Mouse (Mus musculus) thymus, postnatal 0 days (tissue): ENCODE data around the gene Tgfa. TPM values are rescaled to one million over a fixed set of nuclear protein-coding genes. Genes with fewer than 3 reads are reported as not detected.

ENCODE experiments used
- DNase-seq: peaks from one replicate; pipeline ENCODE4 v3.0.0-alpha.2; 2015; ENCODE audit warnings: low spot score
- polyA plus RNA-seq: library from polyadenylated mRNA; unstranded; fragments of >200 nt; fragmentation: Nextera tagmentation; extraction: Ambion mirVana; gene quantifications from 2 replicates; pipeline ENCODE4 v1.2.1, GENCODE M21; 2015

Tgfa gene
- polyA plus RNA-seq, 1 experiment from 2014 or later = 0.40 TPM

DNA sequence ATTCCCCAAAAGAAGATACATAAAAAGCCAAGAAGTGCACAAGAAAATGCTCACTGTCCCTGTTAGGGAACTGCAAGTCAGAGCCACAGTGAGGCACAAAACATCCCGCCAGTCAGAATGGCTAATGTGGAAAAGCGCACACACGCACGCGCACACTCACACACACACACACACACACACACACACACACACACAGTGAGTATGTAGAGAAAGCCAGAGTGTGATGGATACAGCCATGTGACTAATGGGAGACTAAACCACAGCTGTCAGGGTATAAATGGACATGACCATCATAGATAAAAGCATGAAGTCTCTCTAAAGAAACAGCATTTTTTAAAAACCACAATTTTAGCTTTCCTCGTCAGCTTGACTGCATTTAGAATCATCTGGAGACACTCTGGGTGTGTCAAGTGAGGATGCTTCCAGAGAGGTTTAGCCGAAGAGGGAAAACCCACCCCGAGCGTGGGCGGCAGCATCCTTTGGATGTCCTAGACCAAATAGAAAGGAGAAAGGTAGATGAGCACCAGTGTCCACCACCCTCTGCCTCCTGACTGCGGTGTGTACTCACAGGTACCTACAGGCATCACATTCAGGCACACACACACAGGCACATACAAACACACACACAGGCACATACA, 86.7 kb downstream of the Tgfa start:
- DNase-seq = no peak

DNA sequence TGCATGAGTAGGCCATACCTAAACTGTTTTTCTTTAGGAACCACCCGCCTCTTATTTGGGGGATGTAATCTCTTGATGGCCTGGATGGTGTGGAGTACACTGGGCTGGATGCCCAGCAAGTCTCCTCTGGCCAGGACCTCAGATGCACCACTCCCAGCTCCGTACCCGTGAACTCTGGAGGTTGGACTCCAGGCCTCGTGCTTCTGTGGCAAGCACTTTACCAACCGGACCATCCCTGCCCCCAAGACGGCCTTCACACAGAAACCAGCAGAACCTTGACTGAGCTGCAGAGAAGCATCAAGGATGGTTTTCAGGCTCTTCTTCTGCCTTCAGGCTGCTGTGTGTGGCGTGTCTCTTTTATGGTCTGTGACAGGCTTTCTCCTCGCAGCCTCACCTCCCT, 98.3 kb downstream of the Tgfa start:
- no peak for DNase-seq

DNA sequence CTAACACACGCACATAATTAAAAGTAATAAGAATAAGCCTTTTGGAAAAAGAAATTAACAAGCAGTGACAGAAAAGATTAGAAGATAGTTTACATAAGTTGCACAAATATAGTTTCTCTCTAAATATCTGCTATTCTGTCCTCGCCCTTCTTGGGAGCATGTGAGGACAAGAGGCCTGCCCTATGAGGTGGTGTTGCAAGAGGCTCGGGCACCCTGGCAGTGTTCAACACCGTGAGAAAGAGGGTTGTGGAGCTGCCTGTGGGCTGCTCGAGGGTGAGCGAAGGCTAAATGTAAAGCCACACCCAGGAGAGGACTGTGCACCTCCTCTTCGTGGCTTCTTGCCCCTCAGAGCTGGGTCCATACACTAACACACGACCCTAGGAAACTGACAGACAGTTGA, 100.4 kb downstream of the Tgfa start:
- DNase-seq = no peak

DNA sequence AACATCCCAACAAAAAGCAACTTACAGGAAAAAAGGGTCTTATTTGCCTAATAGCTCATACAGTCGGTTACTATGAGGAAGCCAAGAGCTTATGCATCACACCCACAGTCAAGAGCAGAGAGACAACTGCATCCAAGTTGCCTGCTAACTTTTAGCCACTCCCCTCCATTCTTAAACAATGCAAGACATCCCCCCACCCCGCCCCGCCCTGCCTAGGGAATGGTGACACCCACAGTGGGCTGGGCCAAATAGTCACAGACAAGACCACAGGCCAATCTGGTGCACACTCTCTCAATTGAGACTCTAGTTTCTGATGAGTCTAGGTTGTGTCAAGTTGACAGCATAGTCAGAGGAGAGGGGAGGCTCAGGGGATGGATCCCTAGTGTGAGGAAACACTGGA, 101.1 kb downstream of the Tgfa start:
- no peak for DNase-seq

DNA sequence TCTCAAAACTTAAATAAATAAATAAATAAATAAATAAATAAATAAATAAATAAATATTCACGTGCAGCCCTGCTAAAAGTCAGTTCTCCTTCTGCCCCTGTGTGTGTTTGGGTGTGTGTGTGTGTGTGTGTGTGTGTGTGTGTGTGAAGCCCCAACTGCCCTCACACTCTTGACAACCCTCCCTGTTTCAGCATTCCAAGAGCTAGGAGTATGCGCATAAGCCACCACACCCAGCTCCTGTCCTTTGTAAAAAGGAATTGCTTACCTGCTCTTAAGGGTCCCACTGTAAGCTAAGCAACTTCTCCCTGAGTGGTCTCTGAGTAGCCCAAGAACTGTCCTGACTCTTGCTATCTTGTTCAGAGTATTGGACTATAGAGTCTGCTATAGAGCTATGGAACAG, 101.9 kb downstream of the Tgfa start:
- no peak for DNase-seq

DNA sequence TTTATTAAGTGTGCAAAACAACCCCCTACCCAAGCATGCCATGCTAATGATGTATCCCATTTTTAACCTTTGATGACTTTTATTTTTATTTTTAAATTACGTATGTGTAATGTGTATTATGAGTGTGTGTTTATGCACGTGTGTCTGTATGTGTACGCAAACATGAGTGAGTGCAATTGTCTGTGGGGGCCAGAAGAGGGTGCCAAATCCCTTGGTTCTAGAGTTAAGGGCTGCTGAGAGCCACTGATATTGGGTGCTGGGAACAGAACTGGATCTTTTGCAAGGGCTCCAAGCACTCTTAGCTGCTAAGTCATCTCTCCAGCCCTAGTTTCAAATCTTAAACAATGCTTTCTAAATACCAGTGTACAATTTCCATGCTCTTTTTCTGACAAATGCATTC, 103.9 kb downstream of the Tgfa start:
- no peak for DNase-seq

DNA sequence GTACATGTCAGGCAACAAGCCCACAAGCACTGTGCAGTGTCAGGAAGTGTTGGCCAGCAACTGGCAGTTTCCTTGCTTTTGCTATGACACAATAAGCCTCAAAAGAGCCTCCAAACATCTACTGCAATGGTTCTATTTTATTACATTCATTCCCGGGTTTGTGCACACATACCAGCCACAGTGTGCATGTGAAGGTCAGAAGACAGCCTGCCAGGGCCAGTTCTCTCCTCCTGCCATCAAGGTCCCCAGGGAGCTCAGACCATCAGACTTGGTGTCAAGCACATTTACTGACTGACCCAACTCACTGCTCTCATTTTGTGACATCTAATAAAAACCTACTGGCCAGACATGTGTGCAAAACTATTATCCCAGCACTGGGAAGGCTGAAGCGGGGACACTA, 104.4 kb downstream of the Tgfa start:
- DNase-seq = no peak

DNA sequence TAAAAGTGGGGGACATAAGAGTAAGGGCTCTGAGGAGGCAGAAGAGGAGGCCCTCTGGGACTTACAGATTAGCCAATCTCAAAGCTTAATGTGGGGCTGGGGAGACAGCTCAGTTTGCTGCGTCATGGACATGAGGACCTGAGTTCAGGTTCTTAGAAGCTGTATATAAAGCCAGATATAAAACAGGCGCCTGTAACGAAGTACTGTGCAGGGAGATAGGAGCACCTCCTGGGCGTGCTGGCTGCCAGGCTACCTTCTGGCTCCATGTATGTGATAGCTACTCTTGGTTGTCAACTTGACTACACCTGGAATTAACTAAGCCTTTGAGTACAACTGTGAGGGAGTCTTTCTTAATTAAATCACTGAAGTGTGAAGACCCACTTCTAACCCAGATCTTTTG, 110.7 kb downstream of the Tgfa start:
- DNase-seq = no peak

DNA sequence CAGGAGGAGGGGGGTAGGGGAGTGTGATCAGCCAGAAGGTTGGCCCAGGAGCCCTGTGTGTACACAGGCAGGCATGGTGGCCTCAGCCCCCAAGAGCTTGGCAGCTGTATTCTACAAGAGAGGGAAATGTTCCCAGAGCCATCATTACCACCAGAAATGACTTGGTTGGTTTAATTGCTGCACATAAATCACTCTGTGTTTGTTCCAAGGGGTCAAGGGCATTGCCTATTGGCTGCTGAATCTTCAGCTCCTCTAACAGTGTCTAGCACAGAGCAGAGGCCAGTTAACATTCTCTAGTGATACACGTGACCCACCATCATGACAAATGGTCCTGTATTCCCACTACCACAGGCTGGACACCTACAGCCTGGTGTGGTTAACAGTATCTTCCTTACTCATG, 119.0 kb downstream of the Tgfa start:
- no peak for DNase-seq

DNA sequence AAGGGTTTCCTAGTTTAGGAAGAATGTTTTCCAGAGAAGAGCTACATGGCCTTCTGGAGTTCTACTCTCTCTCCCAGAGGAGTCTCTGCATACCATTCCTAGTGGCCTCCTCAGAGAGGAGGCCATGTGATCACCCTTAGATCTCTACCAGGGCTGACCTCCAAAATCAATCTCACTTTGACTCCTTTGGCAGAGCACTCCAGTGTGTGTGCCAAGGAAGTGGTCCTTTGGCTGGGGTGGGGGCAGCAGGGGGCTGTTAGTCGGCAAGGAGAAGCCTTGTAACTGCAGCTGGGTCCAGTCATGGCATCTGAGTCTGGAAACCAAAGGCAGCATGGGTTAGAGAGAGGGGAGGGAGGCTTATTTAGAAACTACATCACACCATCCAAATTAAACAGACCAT, 122.0 kb downstream of the Tgfa start:
- DNase-seq = no peak

DNA sequence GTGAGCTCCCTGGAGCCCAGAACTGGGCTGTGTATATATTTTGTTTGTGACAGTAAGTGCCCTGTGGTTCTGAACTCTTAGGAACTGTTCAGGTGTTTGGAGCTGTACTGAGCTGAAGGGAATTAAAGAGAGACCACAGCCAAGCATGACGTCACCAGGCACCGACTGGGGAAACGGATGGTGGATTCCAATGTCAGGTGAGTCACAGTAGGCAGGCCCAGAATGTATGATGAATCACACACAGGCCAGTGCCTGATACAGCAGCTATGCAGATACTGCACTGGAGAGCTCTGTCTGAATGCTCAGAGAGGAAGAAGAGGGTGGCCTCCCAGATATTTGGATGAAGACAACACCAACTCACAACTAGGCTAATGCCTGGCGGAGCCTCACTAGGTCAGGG, 123.8 kb downstream of the Tgfa start:
- no peak for DNase-seq

DNA sequence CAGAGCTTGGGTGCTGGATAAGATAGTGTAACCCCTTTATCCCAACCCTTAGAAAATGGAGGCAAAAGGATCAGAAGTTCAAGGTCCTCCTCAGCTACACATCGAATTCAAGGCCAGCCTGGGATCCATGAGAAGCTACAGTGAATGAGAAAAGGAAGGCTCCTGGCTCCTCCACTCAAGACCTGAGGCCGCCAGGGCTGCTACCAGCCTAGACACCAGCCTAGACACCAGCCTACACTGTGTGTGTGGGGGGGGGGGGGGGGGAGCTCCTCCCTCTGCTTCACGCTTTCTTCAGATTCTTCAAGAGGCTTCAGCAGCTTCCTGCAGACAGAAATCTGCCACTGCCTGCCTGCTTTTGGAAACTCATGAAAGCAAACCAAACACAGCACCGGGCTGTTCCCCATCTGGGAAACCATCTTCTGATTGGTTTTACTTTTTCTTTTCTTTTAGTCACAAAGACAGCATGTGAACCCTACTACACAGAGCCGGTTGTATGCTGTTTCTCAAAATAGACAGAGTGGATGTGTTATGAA, 127.1 kb downstream of the Tgfa start:
- DNase-seq = no peak

DNA sequence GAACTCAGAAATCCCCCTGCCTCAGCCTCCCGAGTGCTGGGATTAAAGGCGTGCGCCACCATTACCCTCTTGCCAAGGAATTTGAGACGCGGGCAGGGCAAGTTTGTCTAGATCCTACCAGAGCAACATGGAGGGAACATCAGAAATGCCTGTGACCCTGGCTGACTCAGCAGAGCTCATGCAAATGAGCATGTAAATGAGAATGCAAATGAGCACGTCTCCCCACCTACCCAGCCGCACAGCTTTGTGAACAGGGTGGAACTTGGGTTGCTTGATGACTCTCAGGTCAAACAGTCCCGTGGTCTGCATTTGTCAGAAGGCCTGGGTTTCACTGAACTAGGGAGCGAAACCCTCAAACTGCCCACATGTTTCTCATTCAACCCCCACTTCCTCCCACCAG, 128.0 kb downstream of the Tgfa start:
- no peak for DNase-seq

DNA sequence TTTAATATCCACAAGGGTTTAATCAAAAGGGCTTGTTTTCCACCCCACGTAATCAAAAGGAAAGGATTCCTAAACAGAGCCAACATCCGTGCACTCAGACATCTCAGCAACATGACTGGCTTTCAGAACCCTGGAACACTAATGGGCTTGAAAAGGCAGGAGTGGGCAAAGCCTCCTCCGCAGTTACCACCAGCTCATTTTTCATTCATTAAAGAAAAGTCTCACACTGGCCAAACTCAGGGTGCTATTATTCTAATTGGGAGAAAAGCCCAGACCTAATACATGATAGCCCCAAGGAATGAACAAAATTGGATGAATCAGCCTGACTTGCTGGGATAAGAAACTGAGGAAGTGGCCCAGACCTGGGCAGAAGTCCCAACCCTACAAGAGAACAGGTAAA, 129.4 kb downstream of the Tgfa start:
- DNase-seq = no peak

Other genes starting within 250 kb of the Tgfa start
- gene Dusp11, start 233.6 kb upstream of the Tgfa start, polyA plus RNA-seq = 77.1 and 80.9 TPM in 2 replicates
- gene Figla, start 179.1 kb upstream of the Tgfa start, polyA plus RNA-seq = not detected in 2 replicates
- 0.05 and 0.18 TPM in 2 replicates for gene Add2, start 166.5 kb upstream of the Tgfa start, polyA plus RNA-seq
- 77.1 and 83.0 TPM in 2 replicates for gene Fam136a, start 170.4 kb downstream of the Tgfa start, polyA plus RNA-seq
- gene Snrpg, start 176.1 kb downstream of the Tgfa start, polyA plus RNA-seq = 649 and 709 TPM in 2 replicates
- gene Pcyox1, start 201.9 kb downstream of the Tgfa start, polyA plus RNA-seq = 28.8 and 32.8 TPM in 2 replicates
- gene Tia1, start 209.0 kb downstream of the Tgfa start, polyA plus RNA-seq = 170 and 184 TPM in 2 replicates
- gene Gm44790, start 231.4 kb downstream of the Tgfa start, polyA plus RNA-seq = 0.25 and 0.31 TPM in 2 replicates
- 29.8 and 30.8 TPM in 2 replicates for gene C87436, start 243.2 kb downstream of the Tgfa start, polyA plus RNA-seq